Mouse (Mus musculus) hindbrain, embryonic 11.5 days (tissue): ENCODE data around the gene Znrf3. TPM values are rescaled to one million over a fixed set of nuclear protein-coding genes. Genes with fewer than 3 reads are reported as not detected.

ENCODE experiments used
- ATAC-seq: fragments of 200-750 bp; cut with Nextera tagmentation; 2 replicates; pipeline ENCODE4 v1.8.0; 2017; ENCODE audit warnings: mild to moderate bottlenecking, moderate TSS enrichment, moderate library complexity; ENCODE audit not compliant: low FRiP score
- DNase-seq: peaks from one replicate; pipeline ENCODE4 v3.0.0-alpha.2; 2015; ENCODE audit warnings: low spot score
- H3K27ac ChIP-seq: fragments of 300-500 bp; sonication (generic); 2 replicates; pipeline ENCODE4 v1.5.1; 2014; ENCODE audit warnings: mild to moderate bottlenecking, low read depth, low read length
- H3K27me3 ChIP-seq: fragments of 300-500 bp; sonication (generic); 2 replicates; pipeline ENCODE4 v1.6.1; 2014; ENCODE audit warnings: mild to moderate bottlenecking, low read length, moderate library complexity, mixed read lengths; ENCODE audit not compliant: control insufficient read depth, insufficient read depth
- H3K36me3 ChIP-seq: fragments of 300-500 bp; sonication (generic); 2 replicates; pipeline ENCODE4 v1.6.1; 2014; ENCODE audit warnings: mild to moderate bottlenecking, low read length, moderate library complexity, mixed read lengths; ENCODE audit not compliant: control insufficient read depth, insufficient read depth
- H3K4me1 ChIP-seq: fragments of 300-500 bp; sonication (generic); replicated peaks from 2 replicates; pipeline ENCODE4 v1.6.1; 2014; ENCODE audit warnings: low read length, mixed read lengths; ENCODE audit not compliant: control insufficient read depth, insufficient read depth
- H3K4me2 ChIP-seq: fragments of 300-500 bp; sonication (generic); replicated peaks from 2 replicates; pipeline ENCODE4 v1.6.1; 2014; ENCODE audit warnings: mild to moderate bottlenecking, low read depth, low read length
- H3K4me3 ChIP-seq: fragments of 300-500 bp; sonication (generic); 2 replicates; pipeline ENCODE4 v1.5.1; 2014; ENCODE audit warnings: low read depth, low read length
- H3K9ac ChIP-seq: fragments of 300-500 bp; sonication (generic); 2 replicates; pipeline ENCODE4 v1.6.1; 2014; ENCODE audit warnings: low read depth, low read length
- H3K9me3 ChIP-seq: fragments of 300-500 bp; sonication (generic); 2 replicates; pipeline ENCODE4 v1.6.1; 2016; ENCODE audit warnings: low read length; ENCODE audit not compliant: control insufficient read depth
- WGBS: fragments of 180-500 bp; shearing (Covaris S2); extraction: QIAGEN DNeasy Blood & Tissue Kit; methylation state at CpG from one replicate; pipeline ENCODE4 v1.1.7; 2014; 5-methylcytosine and 5-hydroxymethylcytosine counted together
- polyA plus RNA-seq: library from polyadenylated mRNA; unstranded; fragments of >200 nt; fragmentation: Nextera tagmentation; extraction: Ambion mirVana; gene quantifications from 2 replicates; pipeline ENCODE4 v1.2.1, GENCODE M21; 2014

The Znrf3 gene
- polyA plus RNA-seq, 1 experiment from 2014 or later = 11.5 TPM

DNA sequence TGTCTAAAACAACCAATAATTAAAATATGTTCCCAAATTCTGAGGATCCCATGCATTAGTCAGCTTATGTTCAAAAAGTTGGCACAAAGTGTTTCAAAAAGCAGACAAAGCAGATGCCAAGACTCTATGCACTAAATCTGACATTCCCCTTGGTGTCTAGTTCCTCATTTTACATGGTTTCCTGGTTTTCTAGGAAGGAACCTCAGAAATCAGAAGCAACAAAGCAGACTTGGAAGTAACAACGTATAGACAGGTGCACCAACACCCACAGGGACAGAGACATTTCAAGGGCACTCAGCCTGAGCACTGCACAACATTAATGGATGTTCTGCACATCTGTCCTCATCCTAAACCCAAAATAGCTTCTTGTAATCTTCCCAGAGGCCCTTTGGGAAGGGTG is 13.8 kb downstream of the Znrf3 start:
- Histone ChIP-seq H3K9ac (no peak overlapping the region), H3K4me3 (no peak overlapping the region), H3K36me3 (no peaks in the 10 kb centered on the region), H3K9me3 (no peaks in the 10 kb centered on the region), H3K4me1 (no peaks in the 10 kb centered on the region), H3K4me2 (no peak overlapping the region), H3K27me3 (no peaks in the 10 kb centered on the region), H3K27ac (no peak overlapping the region)
- ATAC-seq = no peak
- 71% methylated on average over 1 of the region's 1 CpGs for whole genome bisulfite sequencing
- no peak for DNase-seq

DNA sequence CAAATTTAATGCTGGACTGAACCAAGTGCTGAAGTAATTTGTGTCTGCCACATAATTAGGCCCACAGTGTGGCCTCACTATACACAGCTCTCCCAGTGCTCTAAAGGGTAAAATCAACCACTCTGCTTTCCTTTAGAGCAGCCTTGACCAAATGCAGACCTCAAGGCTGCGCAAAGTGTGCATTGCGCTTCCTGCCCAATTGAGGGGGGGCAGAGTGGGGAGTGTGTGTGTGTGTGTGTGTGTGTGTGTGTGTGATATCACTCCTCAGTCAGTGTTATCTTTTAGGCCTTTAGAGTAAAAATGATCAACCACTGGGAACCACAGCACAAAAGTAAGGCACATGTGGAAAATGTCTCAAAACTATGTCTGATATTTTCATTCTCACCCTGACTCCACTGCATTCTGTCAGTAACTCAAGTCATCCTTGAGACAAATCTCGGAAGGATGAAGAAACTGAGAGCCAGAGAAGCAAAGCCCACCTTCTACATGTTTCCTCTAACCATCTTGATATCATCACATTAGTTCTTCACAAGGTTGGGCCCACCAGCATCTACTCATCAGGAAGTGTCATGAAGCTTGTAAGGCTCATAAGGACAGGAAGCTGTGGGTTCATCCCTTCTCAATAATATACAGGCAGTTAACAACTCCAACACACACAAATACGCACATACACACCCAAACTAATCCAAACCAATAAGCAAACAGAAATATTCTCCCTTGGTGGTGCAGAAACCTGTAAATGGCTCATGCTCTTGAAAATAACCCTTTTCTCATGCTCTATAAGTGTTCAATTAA is 15.1 kb downstream of the Znrf3 start:
- ATAC-seq (no peak), DNase-seq (no peak)
- Histone ChIP-seq H3K27ac (no peak overlapping the region), H3K36me3 (no peaks in the 10 kb centered on the region), H3K4me3 (no peak overlapping the region), H3K9ac (no peak overlapping the region), H3K27me3 (no peaks in the 10 kb centered on the region), H3K4me1 (no peaks in the 10 kb centered on the region), H3K9me3 (no peaks in the 10 kb centered on the region), H3K4me2 (no peak overlapping the region)
- 96% methylated on average over 4 of the region's 4 CpGs for WGBS

DNA sequence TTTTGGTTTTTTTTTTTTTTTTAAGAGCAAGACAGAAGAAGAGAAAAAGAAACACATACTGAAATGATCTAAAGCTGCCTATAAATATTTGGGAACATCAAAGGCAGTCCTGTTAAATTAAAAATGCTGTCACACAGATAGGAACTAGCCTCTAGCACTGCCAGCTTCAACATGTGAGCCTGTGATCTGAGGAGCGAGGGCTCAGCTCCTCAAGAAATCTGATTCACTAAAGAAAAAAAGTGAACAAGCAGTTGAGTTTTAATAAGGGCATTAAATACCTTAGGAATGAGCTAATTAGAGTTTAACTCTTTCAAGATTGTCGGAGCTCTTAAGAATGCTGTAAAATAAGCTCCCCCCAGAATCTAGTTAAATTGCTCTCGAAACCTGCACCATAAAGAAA is 17.4 kb downstream of the Znrf3 start:
- no peak overlapping the region for H3K4me2 ChIP-seq
- no peaks in the 10 kb centered on the region for H3K36me3 ChIP-seq
- 86% methylated on average over 3 of the region's 3 CpGs for WGBS
- ATAC-seq (no peak), DNase-seq (no peak)
- H3K4me1 ChIP-seq = no peaks in the 10 kb centered on the region
- no peak overlapping the region for H3K9ac ChIP-seq
- H3K27ac ChIP-seq = no peak overlapping the region
- no peak overlapping the region for H3K4me3 ChIP-seq
- no peaks in the 10 kb centered on the region for H3K9me3 ChIP-seq
- H3K27me3 ChIP-seq = no peaks in the 10 kb centered on the region

DNA sequence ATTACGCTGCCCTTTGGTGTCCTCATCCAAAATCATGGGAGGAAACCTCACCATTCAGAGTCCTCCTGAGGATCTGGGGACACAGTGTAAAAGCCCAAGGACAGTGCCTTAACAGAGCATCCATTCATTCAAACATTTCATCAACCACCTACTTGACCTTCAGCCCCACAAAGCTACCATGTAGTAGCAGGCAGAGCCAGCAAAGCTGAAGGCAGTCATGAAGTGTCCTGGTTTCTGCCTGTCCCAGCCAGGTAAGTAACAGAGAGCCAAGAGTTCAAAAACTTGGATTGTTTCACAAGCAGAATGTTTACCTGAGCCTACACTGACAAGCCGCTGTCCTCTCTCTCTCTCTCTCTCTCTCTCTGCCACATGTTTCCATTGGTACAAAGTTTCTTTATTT is 18.3 kb downstream of the Znrf3 start:
- Histone ChIP-seq H3K27me3 (no peaks in the 10 kb centered on the region), H3K9me3 (no peaks in the 10 kb centered on the region), H3K4me1 (no peaks in the 10 kb centered on the region), H3K4me2 (no peak overlapping the region), H3K27ac (no peak overlapping the region), H3K36me3 (no peaks in the 10 kb centered on the region), H3K9ac (no peak overlapping the region), H3K4me3 (no peak overlapping the region)
- no peak for DNase-seq
- no peak for ATAC-seq
- WGBS = 96% methylated on average over 2 of the region's 2 CpGs

DNA sequence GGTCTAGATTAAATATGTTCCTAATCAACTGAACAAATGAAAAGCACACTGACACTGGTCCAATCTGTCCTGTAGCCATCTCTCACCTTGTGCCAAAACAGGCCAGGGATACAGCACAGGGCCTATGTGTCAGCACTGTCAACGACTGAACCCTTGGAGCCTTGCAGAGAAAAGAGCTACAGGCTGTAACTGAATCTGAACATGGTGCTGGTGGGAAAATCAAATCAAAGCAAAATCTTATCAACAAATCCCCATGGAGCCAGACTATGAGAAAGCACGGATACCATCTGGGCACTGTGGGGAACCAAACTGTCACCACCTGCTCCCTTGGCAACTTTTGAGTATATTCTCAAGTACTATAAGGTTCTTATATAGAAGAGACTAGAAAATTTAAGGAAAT is 19.5 kb downstream of the Znrf3 start:
- Histone ChIP-seq H3K27me3 (no peaks in the 10 kb centered on the region), H3K4me3 (no peak overlapping the region), H3K9me3 (no peaks in the 10 kb centered on the region), H3K4me1 (no peaks in the 10 kb centered on the region), H3K27ac (no peak overlapping the region), H3K4me2 (no peak overlapping the region), H3K36me3 (no peaks in the 10 kb centered on the region), H3K9ac (no peak overlapping the region)
- 52% methylated on average over 2 of the region's 2 CpGs for WGBS
- no peak for ATAC-seq
- DNase-seq = no peak

DNA sequence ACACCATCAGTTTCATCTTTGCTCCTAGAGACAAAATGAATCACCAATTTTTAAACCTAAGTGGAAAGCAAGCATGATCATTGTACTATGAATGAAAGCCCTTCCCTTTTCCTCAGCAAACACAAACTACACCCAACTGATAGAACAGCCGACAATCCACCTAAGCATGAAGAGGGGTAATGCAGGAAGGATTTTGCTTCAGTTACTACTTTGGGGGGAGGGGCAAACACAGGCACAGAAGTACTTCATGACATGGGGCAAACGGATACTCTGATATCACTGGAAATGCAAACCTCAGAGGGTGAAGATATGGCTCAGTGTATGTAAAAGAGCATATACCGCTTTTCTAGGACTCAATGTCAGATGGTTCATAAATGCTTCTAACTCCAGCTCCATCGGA is 20.5 kb downstream of the Znrf3 start:
- Histone ChIP-seq H3K27ac (no peak overlapping the region), H3K9me3 (no peaks in the 10 kb centered on the region), H3K9ac (no peak overlapping the region), H3K36me3 (no peaks in the 10 kb centered on the region), H3K27me3 (no peaks in the 10 kb centered on the region), H3K4me3 (no peak overlapping the region), H3K4me1 (no peaks in the 10 kb centered on the region), H3K4me2 (no peak overlapping the region)
- WGBS = 83% methylated on average over 4 of the region's 4 CpGs
- ATAC-seq (no peak), DNase-seq (no peak)

DNA sequence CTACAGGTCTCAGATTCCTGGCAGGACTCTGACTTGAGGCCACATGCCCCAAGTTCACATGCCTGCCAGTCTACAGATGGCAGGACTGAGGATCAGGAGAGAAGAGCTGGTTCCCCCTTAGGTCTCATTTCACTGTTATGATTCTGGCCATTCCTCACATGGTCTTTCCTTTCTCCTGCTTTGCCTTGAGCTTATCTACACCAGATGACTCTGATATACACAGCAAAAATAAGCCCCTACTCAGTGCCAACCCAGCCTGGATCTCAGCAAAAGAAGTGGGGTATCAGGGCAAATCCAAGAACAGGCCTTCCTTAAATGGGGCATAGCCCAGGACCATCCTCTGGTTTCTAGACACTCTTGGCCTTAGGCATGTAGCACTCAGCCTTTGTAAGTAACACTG is 21.6 kb downstream of the Znrf3 start:
- Histone ChIP-seq H3K9ac (no peak overlapping the region), H3K4me2 (no peak overlapping the region), H3K36me3 (no peaks in the 10 kb centered on the region), H3K27me3 (no peaks in the 10 kb centered on the region), H3K4me1 (no peaks in the 10 kb centered on the region), H3K9me3 (no peaks in the 10 kb centered on the region), H3K4me3 (no peak overlapping the region), H3K27ac (no peak overlapping the region)
- DNase-seq (no peak), ATAC-seq (no peak)

DNA sequence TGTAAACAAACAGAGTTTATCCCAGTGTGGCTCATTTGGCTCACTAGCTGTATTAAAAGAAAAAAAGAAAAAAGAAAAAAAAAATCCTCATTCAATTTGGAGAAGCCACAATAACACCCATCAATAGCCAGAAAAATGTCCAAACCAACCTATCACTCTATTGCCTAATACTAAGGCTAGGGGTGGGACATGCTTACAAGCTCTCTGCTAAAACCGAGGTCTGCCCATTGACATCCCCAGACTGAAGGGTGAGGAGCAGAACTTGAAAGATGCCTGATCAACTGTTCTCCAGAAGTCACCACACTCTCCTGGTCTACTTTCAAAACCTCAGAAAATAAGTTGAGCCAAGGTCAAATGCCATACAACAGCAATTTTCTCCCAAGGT is 22.4 kb downstream of the Znrf3 start:
- Histone ChIP-seq H3K9me3 (no peaks in the 10 kb centered on the region), H3K36me3 (no peaks in the 10 kb centered on the region), H3K27me3 (no peaks in the 10 kb centered on the region), H3K4me2 (no peak overlapping the region), H3K9ac (no peak overlapping the region), H3K27ac (no peak overlapping the region), H3K4me1 (no peaks in the 10 kb centered on the region), H3K4me3 (no peak overlapping the region)
- DNase-seq (no peak), ATAC-seq (no peak)
- WGBS = 52% methylated on average over 1 of the region's 1 CpGs

DNA sequence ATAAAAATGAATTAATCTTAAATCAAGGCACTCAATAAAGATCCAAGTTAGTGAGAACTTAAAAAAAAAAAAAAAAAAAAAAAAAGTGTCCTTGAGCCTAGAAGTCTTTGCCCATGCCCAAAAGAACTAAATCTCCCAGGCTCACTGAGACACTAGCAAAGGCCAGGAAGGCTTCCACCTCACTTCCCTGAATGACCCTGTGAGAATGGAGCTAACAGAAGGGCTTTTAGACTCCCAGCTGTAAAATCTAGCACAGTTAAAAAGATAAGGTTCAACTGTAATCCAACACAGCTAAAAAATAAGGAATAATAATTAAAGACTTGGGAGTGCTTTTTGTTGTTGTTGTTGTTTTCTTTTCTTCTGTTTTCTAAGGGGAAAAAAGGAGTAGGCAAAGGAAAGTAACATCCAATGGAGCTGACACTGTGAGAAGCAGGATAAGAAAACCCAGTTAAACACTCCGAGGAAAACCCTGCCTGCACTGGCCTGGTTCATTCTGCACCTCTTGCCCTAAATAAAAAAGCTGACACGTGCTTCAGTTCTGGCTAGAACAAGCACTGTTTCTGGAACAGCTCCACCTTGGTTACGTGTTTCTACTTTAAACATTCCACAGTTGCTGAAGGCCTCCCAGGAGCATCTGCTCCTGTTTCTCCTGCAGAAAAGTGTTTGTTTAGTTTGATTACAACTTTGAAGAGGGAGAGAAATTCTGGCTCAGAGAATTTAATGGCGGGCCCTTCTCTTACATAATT is 23.0 kb downstream of the Znrf3 start:
- no peaks in the 10 kb centered on the region for H3K36me3 ChIP-seq
- ATAC-seq (no peak), DNase-seq (no peak)
- 52% methylated on average over 4 of the region's 4 CpGs for WGBS
- H3K27ac ChIP-seq = no peak overlapping the region
- H3K9me3 ChIP-seq = no peaks in the 10 kb centered on the region
- H3K27me3 ChIP-seq = no peaks in the 10 kb centered on the region
- H3K4me1 ChIP-seq = no peaks in the 10 kb centered on the region
- no peak overlapping the region for H3K9ac ChIP-seq
- H3K4me3 ChIP-seq = no peak overlapping the region
- no peak overlapping the region for H3K4me2 ChIP-seq
